Mouse (Mus musculus) MEL (cell line): Measurements from ENCODE around the gene Cst3. TPM values are rescaled to one million over a fixed set of nuclear protein-coding genes. Genes with fewer than 3 reads are reported as not detected.
A peak's percentile ranks its signal among the peaks of the same experiment; 100 is the strongest.

ENCODE experiments used
- DNase-seq: peaks from one replicate; pipeline ENCODE4 v3.0.0; 2011; ENCODE audit warnings: low read depth, low spot score
- H3K27ac ChIP-seq: 2 replicates; pipeline ENCODE4 v1.5.1; 2012; ENCODE audit warnings: low read depth, mild to moderate bottlenecking, control low read depth, low read length, moderate library complexity; ENCODE audit not compliant: control insufficient read depth
- H3K27me3 ChIP-seq, 2 experiments: fragments of 150-350 bp in 1 of 2; sonication (generic) in 1 of 2; 2 replicates each; pipeline ENCODE4 v1.6.1; 2012; ENCODE audit warnings: low read length in 2 of 2, mild to moderate bottlenecking in 2 of 2, improper control_type of control experiment in 1 of 2, moderate library complexity in 1 of 2; ENCODE audit not compliant: insufficient read depth in 2 of 2, control insufficient read depth in 1 of 2
- H3K36me3 ChIP-seq, 2 experiments: 2 replicates each; pipeline ENCODE4 v1.6.1; 2012 to 2014; ENCODE audit warnings: low read length in 2 of 2, improper control_type of control experiment in 1 of 2, inconsistent platforms in 1 of 2, mild to moderate bottlenecking in 1 of 2; ENCODE audit not compliant: insufficient read depth in 2 of 2, control insufficient read depth in 1 of 2
- H3K4me1 ChIP-seq, 2 experiments: fragments of 150-350 bp in 1 of 2; sonication (generic) in 1 of 2; 2 replicates each; pipeline ENCODE4 v1.6.1; 2012; ENCODE audit warnings: low read length in 2 of 2, improper control_type of control experiment in 1 of 2, mild to moderate bottlenecking in 1 of 2; ENCODE audit not compliant: insufficient read depth in 2 of 2, control insufficient read depth in 1 of 2
- H3K4me3 ChIP-seq, 2 experiments: fragments of 150-350 bp in 1 of 2; sonication (generic) in 1 of 2; 2 replicates each; pipeline ENCODE4 v1.5.1; 2012; ENCODE audit warnings: low read depth in 2 of 2, low read length in 2 of 2, mild to moderate bottlenecking in 2 of 2, moderate library complexity in 2 of 2, control low read depth in 1 of 2, improper control_type of control experiment in 1 of 2; ENCODE audit not compliant: control insufficient read depth in 1 of 2, insufficient read depth in 1 of 2
- H3K79me2 ChIP-seq: 2 replicates; pipeline ENCODE4 v1.6.1; 2012; ENCODE audit warnings: mild to moderate bottlenecking, low read length, moderate library complexity; ENCODE audit not compliant: control insufficient read depth, poor library complexity, insufficient read depth
- H3K9ac ChIP-seq: 2 replicates; pipeline ENCODE4 v1.6.1; 2012; ENCODE audit warnings: low read depth, mild to moderate bottlenecking, control low read depth, low read length, moderate library complexity; ENCODE audit not compliant: control insufficient read depth, poor library complexity, severe bottlenecking
- H3K9me3 ChIP-seq: fragments of 150-350 bp; sonication (generic); replicated peaks from 2 replicates; pipeline ENCODE4 v1.6.1; 2012; ENCODE audit warnings: mild to moderate bottlenecking, low read length, improper control_type of control experiment, moderate library complexity; ENCODE audit not compliant: insufficient read depth
- BHLHE40 ChIP-seq: IDR thresholded peaks from 2 replicates; pipeline ENCODE4 v1.6.1; 2012; ENCODE audit warnings: low read depth, mild to moderate bottlenecking, inconsistent platforms, low read length, improper control_type of control experiment, borderline replicate concordance
- CHD2 ChIP-seq: IDR thresholded peaks from 2 replicates; pipeline ENCODE4 v1.6.1; 2011; ENCODE audit warnings: low read length, improper control_type of control experiment
- CTCF ChIP-seq, 3 experiments: IDR thresholded peaks in 2 of 3; conservative IDR thresholded peaks in 1 of 3; 2 replicates each; pipeline ENCODE4 v1.5.1; 2011 to 2012; ENCODE audit warnings: low read length in 3 of 3, low read depth in 2 of 3, mild to moderate bottlenecking in 2 of 3, improper control_type of control experiment in 1 of 3, inconsistent platforms in 1 of 3, mixed read lengths in 1 of 3, moderate library complexity in 1 of 3; ENCODE audit not compliant: control insufficient read depth in 1 of 3, insufficient read depth in 1 of 3, poor library complexity in 1 of 3, severe bottlenecking in 1 of 3
- ELF1 ChIP-seq: IDR thresholded peaks from 2 replicates; pipeline ENCODE4 v1.6.1; 2014; ENCODE audit warnings: low read depth, mild to moderate bottlenecking, inconsistent platforms, low read length, improper control_type of control experiment, moderate library complexity
- EP300 ChIP-seq, 2 experiments: IDR thresholded peaks; 2 replicates each; pipeline ENCODE4 v1.6.1; 2011; ENCODE audit warnings: improper control_type of control experiment in 2 of 2, low read length in 2 of 2, low read depth in 1 of 2, mild to moderate bottlenecking in 1 of 2
- ETS1 ChIP-seq: IDR thresholded peaks from 2 replicates; pipeline ENCODE4 v1.6.1; 2012; ENCODE audit warnings: low read depth, mild to moderate bottlenecking, inconsistent platforms, low read length, improper control_type of control experiment, moderate library complexity
- GATA1 ChIP-seq: IDR thresholded peaks from 2 replicates; pipeline ENCODE4 v1.6.1; 2011; ENCODE audit warnings: low read depth, low read length, improper control_type of control experiment
- HCFC1 ChIP-seq: IDR thresholded peaks from 2 replicates; pipeline ENCODE4 v1.6.1; 2012; ENCODE audit warnings: low read depth, mild to moderate bottlenecking, inconsistent platforms, low read length, improper control_type of control experiment, moderate library complexity
- JUND ChIP-seq: IDR thresholded peaks from 2 replicates; pipeline ENCODE4 v1.6.1; 2011; ENCODE audit warnings: low read depth, mild to moderate bottlenecking, improper control_type of control experiment, low read length
- MAX ChIP-seq: IDR thresholded peaks from 2 replicates; pipeline ENCODE4 v1.6.1; 2011; ENCODE audit warnings: low read length, improper control_type of control experiment
- MEF2A ChIP-seq: IDR thresholded peaks from 2 replicates; pipeline ENCODE4 v1.6.1; 2014; ENCODE audit warnings: low read depth, mild to moderate bottlenecking, inconsistent platforms, low read length, improper control_type of control experiment; ENCODE audit not compliant: poor library complexity, insufficient replicate concordance, severe bottlenecking; ENCODE audit errors: extremely low read depth
- NELFE ChIP-seq: IDR thresholded peaks from 2 replicates; pipeline ENCODE4 v1.6.1; 2011; ENCODE audit warnings: low read depth, low read length, improper control_type of control experiment
- NRF1 ChIP-seq: IDR thresholded peaks from 2 replicates; pipeline ENCODE4 v1.6.1; 2014; ENCODE audit warnings: low read depth, mild to moderate bottlenecking, inconsistent platforms, low read length, improper control_type of control experiment, moderate library complexity; ENCODE audit not compliant: poor library complexity, insufficient read depth, severe bottlenecking
- POLR2A ChIP-seq, 2 experiments: IDR thresholded peaks; 2 replicates each; pipeline ENCODE4 v1.6.1; 2011 to 2012; ENCODE audit warnings: low read length in 2 of 2, mild to moderate bottlenecking in 2 of 2, control low read depth in 1 of 2, improper control_type of control experiment in 1 of 2, low read depth in 1 of 2, moderate library complexity in 1 of 2; ENCODE audit not compliant: control insufficient read depth in 1 of 2, insufficient read depth in 1 of 2, poor library complexity in 1 of 2
- POLR2AphosphoS2 ChIP-seq: IDR thresholded peaks from 2 replicates; pipeline ENCODE4 v1.6.1; 2011; ENCODE audit warnings: low read length, improper control_type of control experiment
- RAD21 ChIP-seq: IDR thresholded peaks from 2 replicates; pipeline ENCODE4 v1.6.1; 2011; ENCODE audit warnings: mild to moderate bottlenecking, low read depth, low read length, improper control_type of control experiment
- SIN3A ChIP-seq: IDR thresholded peaks from 2 replicates; pipeline ENCODE4 v1.6.1; 2012; ENCODE audit warnings: low read length, improper control_type of control experiment, inconsistent platforms
- SMC3 ChIP-seq: IDR thresholded peaks from 2 replicates; pipeline ENCODE4 v1.6.1; 2011; ENCODE audit warnings: low read depth, low read length, improper control_type of control experiment
- TBP ChIP-seq: IDR thresholded peaks from 2 replicates; pipeline ENCODE4 v1.8.0; 2011; ENCODE audit warnings: low read depth, low read length, improper control_type of control experiment
- TCF12 ChIP-seq: IDR thresholded peaks from 2 replicates; pipeline ENCODE4 v1.6.1; 2014; ENCODE audit warnings: low read depth, mild to moderate bottlenecking, inconsistent platforms, low read length, improper control_type of control experiment, moderate library complexity
- UBTF ChIP-seq: IDR thresholded peaks from 2 replicates; pipeline ENCODE4 v1.6.1; 2012; ENCODE audit warnings: low read depth, mild to moderate bottlenecking, inconsistent platforms, low read length, improper control_type of control experiment, moderate library complexity, borderline replicate concordance; ENCODE audit not compliant: insufficient read depth
- USF1 ChIP-seq: IDR thresholded peaks from 2 replicates; pipeline ENCODE4 v1.6.1; 2014; ENCODE audit warnings: low read depth, mild to moderate bottlenecking, inconsistent platforms, low read length, improper control_type of control experiment, moderate library complexity
- USF2 ChIP-seq, 2 experiments: IDR thresholded peaks; 2 replicates each; pipeline ENCODE4 v1.6.1; 2011 to 2012; ENCODE audit warnings: improper control_type of control experiment in 2 of 2, low read length in 2 of 2, borderline replicate concordance in 1 of 2, inconsistent platforms in 1 of 2, low read depth in 1 of 2, mild to moderate bottlenecking in 1 of 2; ENCODE audit not compliant: insufficient read depth in 1 of 2
- ZC3H11A ChIP-seq: IDR thresholded peaks from 2 replicates; pipeline ENCODE4 v1.6.1; 2012; ENCODE audit warnings: low read depth, mild to moderate bottlenecking, inconsistent platforms, low read length, improper control_type of control experiment
- ZMIZ1 ChIP-seq: IDR thresholded peaks from 2 replicates; pipeline ENCODE4 v1.6.1; 2012; ENCODE audit warnings: low read depth, mild to moderate bottlenecking, inconsistent platforms, low read length, improper control_type of control experiment, moderate library complexity
- polyA plus RNA-seq, 2 experiments: library from polyadenylated mRNA; stranded (reverse) in 1 of 2; unstranded in 1 of 2; fragments of >175 nt in 1 of 2; fragments of >200 nt in 1 of 2; gene quantifications; 2 replicates each; pipeline versions ENCODE4 v1.2.1 to v1.2.4; 2012; ENCODE audit warnings: low replicate concordance in 2 of 2, low read depth in 1 of 2; ENCODE audit not compliant: insufficient read length in 2 of 2, insufficient read depth in 1 of 2, missing spikeins in 1 of 2
- total RNA-seq: library from RNA; depleted of rRNA; stranded (reverse); fragments of 300-350 nt; gene quantifications from 2 replicates; pipeline ENCODE4 v1.2.3, GENCODE M21; 2012; rRNA removed

The Cst3 gene
- 104 and 114 TPM in 2 replicates for total RNA-seq
- polyA plus RNA-seq = 100 to 1,000 TPM in 1 of 2 experiments, not detected in 1; 122 TPM

GRCm38 (mm10) chr2:148875335-148875811, at the start of gene Cst3:
Gene Cst3, minus strand, starts transcription at chr2:148875692.
- H3K9me3 ChIP-seq = no peaks in the 10 kb centered on the region
- peaks cover 11% of the 10 kb centered on the region for H3K79me2 ChIP-seq
- TF ChIP-seq UBTF = no peak
- TF ChIP-seq TCF12 = no peak
- TF ChIP-seq POLR2AphosphoS2 = peak; percentile 69; the same call in 1 of the 2 replicates
- TF ChIP-seq TBP = 0 out of 2 replicates have a peak, but pooled peaks have one; percentile 46
- peak; percentile 64 to 78 for TF ChIP-seq POLR2A (IDR thresholded peaks at IDR 0.05; ENCODE audit: control insufficient read depth in 1 of 2, insufficient read depth in 1 of 2, low read depth in 1 of 2, low read length in 2 of 2, poor library complexity in 1 of 2)
- peak; percentile 74 for TF ChIP-seq ETS1
- TF ChIP-seq CHD2 = peak; percentile 61
- TF ChIP-seq MEF2A = no peak
- TF ChIP-seq NELFE = peak; percentile 86
- peak; percentile 57; the same call in 1 of the 2 replicates for TF ChIP-seq HCFC1
- 0 out of 2 replicates have a peak, but pooled peaks have one; percentile 10 for TF ChIP-seq BHLHE40
- peak; percentile 38; the same call in 1 of the 2 replicates for TF ChIP-seq ZMIZ1
- TF ChIP-seq USF1 = no peak
- peak; percentile 59 to 64 for TF ChIP-seq EP300 (IDR thresholded peaks at IDR 0.05; ENCODE audit: low read depth in 1 of 2, low read length in 2 of 2)
- TF ChIP-seq ELF1 = 0 out of 2 replicates have a peak, but pooled peaks have one; percentile 35
- TF ChIP-seq SIN3A = peak; percentile 49; the same call in 1 of the 2 replicates
- peaks cover 0 to 2% of the 10 kb centered on the region in 2 experiments; a peak in 1 of 4 replicates for H3K36me3 ChIP-seq
- peak within 1 kb of the TSS; percentile 60 for H3K27ac ChIP-seq
- H3K27me3 ChIP-seq = no peaks in the 10 kb centered on the region; a peak in 2 of 4 replicates
- DNase-seq = peak; percentile 92
- peak within 1 kb of the TSS; percentile 91 to 92 for H3K4me3 ChIP-seq
- peak within 1 kb of the TSS; percentile 77 for H3K9ac ChIP-seq
- H3K4me1 ChIP-seq = peaks cover 0 to 11% of the 10 kb centered on the region in 2 experiments; a peak in 3 of 4 replicates

GRCm38 (mm10) chr2:148902286-148902685, 26.8 kb upstream of the Cst3 start:
- Histone ChIP-seq H3K79me2 (no peaks in the 10 kb centered on the region), H3K9ac (no peak overlapping the region), H3K36me3 (no peaks in the 10 kb centered on the region), H3K4me3 (no peak overlapping the region), H3K9me3 (no peaks in the 10 kb centered on the region), H3K4me1 (no peaks in the 10 kb centered on the region), H3K27ac (no peak overlapping the region)
- peak; percentile 63 for DNase-seq
- TF ChIP-seq JUND (no peak), NRF1 (no peak), TCF12 (no peak), CTCF (IDR thresholded peaks at IDR 0.05 in 2 of 3, conservative IDR thresholded peaks at IDR 0.05 in 1 of 3; ENCODE audit: control insufficient read depth in 1 of 3, insufficient read depth in 1 of 3, low read depth in 2 of 3, low read length in 3 of 3, poor library complexity in 1 of 3, severe bottlenecking in 1 of 3) (peak; percentile 73 to 85 (median 84)), USF2 (IDR thresholded peaks at IDR 0.05; ENCODE audit: borderline replicate concordance in 1 of 2, insufficient read depth in 1 of 2, low read depth in 1 of 2, low read length in 2 of 2) (no peak), MAX (no peak), BHLHE40 (no peak), SIN3A (no peak), ZC3H11A (peak; percentile 50), SMC3 (peak; percentile 77), RAD21 (peak; percentile 75), GATA1 (no peak)
- TF ChIP-seq, all 39 proteins: peak for 4
- H3K27me3 ChIP-seq = no peaks in the 10 kb centered on the region
